Mouse (Mus musculus) heart, postnatal 0 days (tissue): ENCODE measurements at regions not wholly inside any gene's neighbourhood (a gene's known extent, or its start where the extent isn't known, plus 50 kb on each side); places are given as distances from the start of the nearest gene placed in this dataset.

Experiments
- CTCF ChIP-seq: IDR thresholded peaks from 2 replicates; pipeline ENCODE4 v1.5.1; 2016; ENCODE audit warnings: antibody characterized with exemption, control low read depth, low read depth
- EP300 ChIP-seq: IDR thresholded peaks from 2 replicates; pipeline ENCODE4 v1.6.1; 2016; ENCODE audit warnings: antibody characterized with exemption, low read depth

GRCm38 (mm10) chr6:117297918-117298317 lies 129.6 kb downstream of the Cxcl12 start:
- no peak for TF ChIP-seq CTCF
- TF ChIP-seq EP300 = no peak
